Comparison of ENCODE assay signal across 15 mouse cellular contexts in genomic region chr19:7117653-7118307, GRCm38 (mm10). TPM values are rescaled to one million over a fixed set of nuclear protein-coding genes. Genes with fewer than 3 reads are reported as not detected.
DNase-seq lines count a peak whose midpoint lies in the region; ATAC-seq lines count a peak whose summit lies in the region.
"Had no signal": no experiment of that assay in that cellular context is flagged by ENCODE, and none has a peak within 500 bp of the region (broad histone marks: within the 10 kb centered on the region; RNA-seq: fewer than 3 reads in every experiment).

No protein-coding gene starts in this region.

- WGBS in heart, embryonic 12.5 days = 34% methylated on average over 8 of the region's 8 CpGs

- H3K9ac ChIP-seq in heart, embryonic 12.5 days = 0 out of 2 replicates have a peak overlapping the region, but pooled peaks have one; percentile 18
- H3K9ac ChIP-seq: forebrain, embryonic 15.5 days; hindbrain, embryonic 15.5 days; limb, embryonic 13.5 days; midbrain, embryonic 12.5 days had no signal

- no peaks in the 10 kb centered on the region for H3K36me3 ChIP-seq in heart, embryonic 12.5 days
- H3K36me3 ChIP-seq: forebrain, embryonic 15.5 days; hindbrain, embryonic 15.5 days; limb, embryonic 13.5 days; midbrain, embryonic 12.5 days had no signal

- no peaks in the 10 kb centered on the region for H3K9me3 ChIP-seq in heart, embryonic 12.5 days (replicated peaks)
- H3K9me3 ChIP-seq: forebrain, embryonic 15.5 days; hindbrain, embryonic 15.5 days; limb, embryonic 13.5 days; midbrain, embryonic 12.5 days had no signal

- DNase-seq in heart, adult 9 months (ENCODE audit: low spot score in 2 of 2) = no peak
- DNase-seq in B cell, adult 2 months = peak; percentile 40 to 41
- DNase-seq in neural tube, embryonic 10.5 days (ENCODE audit: extremely low spot score, low spot score) = no peak
- DNase-seq in Muller cell, postnatal 12 days (ENCODE audit: inconsistent ontology term) = no peak
- no peak for DNase-seq in adipocyte (ENCODE audit: low spot score)
- DNase-seq: adrenal gland, postnatal 10 days; cerebellum, postnatal 36 days had no signal

- H3K27me3 ChIP-seq in heart, embryonic 12.5 days (replicated peaks) = peaks cover 7% of the 10 kb centered on the region; the same call in 1 of the 2 replicates
- H3K27me3 ChIP-seq: forebrain, embryonic 15.5 days had no signal

- peaks cover 69% of the 10 kb centered on the region for H3K4me1 ChIP-seq in heart, embryonic 12.5 days (replicated peaks)

- ATAC-seq in heart, embryonic 12.5 days (ENCODE audit: insufficient number of reproducible peaks, low FRiP score) = peak; percentile 20; the same call in 1 of the 2 replicates
- ATAC-seq in erythroblast, adult 5-6 weeks (replicated peaks; ENCODE audit: low FRiP score, poor library complexity, severe bottlenecking) = 0 out of 2 replicates have a peak, but pooled peaks have one; percentile 25
- ATAC-seq in megakaryocyte progenitor cell, adult 5-6 weeks (replicated peaks; ENCODE audit: poor library complexity) = peak; percentile 60
- ATAC-seq: forebrain, embryonic 15.5 days had no signal

- H3K4me3 ChIP-seq in heart, embryonic 12.5 days = no peak overlapping the region
- H3K4me3 ChIP-seq: forebrain, embryonic 15.5 days; hindbrain, embryonic 15.5 days; limb, embryonic 13.5 days; midbrain, embryonic 12.5 days had no signal

- 0 out of 2 replicates have a peak overlapping the region, but pooled peaks have one; percentile 9 for H3K27ac ChIP-seq in heart, embryonic 12.5 days (ENCODE audit: poor library complexity, severe bottlenecking)
- H3K27ac ChIP-seq: forebrain, embryonic 15.5 days; hindbrain, embryonic 15.5 days; limb, embryonic 13.5 days; midbrain, embryonic 12.5 days; stomach, postnatal 0 days had no signal

- peak overlapping the region; percentile 20 for H3K4me2 ChIP-seq in heart, embryonic 12.5 days
- H3K4me2 ChIP-seq: forebrain, embryonic 15.5 days; hindbrain, embryonic 15.5 days; midbrain, embryonic 12.5 days had no signal

RNA-seq across cellular contexts. Expression of gene Flrt1, which starts 12.3 kb away (rescaled TPM):
- polyA plus RNA-seq in heart, embryonic 12.5 days (2016; fragmentation: Nextera tagmentation; extraction: Ambion mirVana) = 0.81 and 0.87 TPM in 2 replicates
- total RNA-seq in erythroblast, adult 5-6 weeks (2015; ENCODE audit: low replicate concordance) = not detected in 2 replicates
- not detected in 2 replicates for total RNA-seq in erythroblast, adult 5-6 weeks (2017; ENCODE audit: low replicate concordance)
- total RNA-seq in megakaryocyte progenitor cell, adult 5-6 weeks (2015) = not detected in 2 replicates
- total RNA-seq in megakaryocyte progenitor cell, adult 5-6 weeks (2017) = not detected in 2 replicates

Comparison
In these comparisons a context has a peak if more than half of its experiments do, and no peak if none do; other contexts are left out.
1. DNase-seq: peak in B cell, adult 2 months (2 of 2); none in heart, adult 9 months (0 of 2), neural tube, embryonic 10.5 days (single experiment), Muller cell, postnatal 12 days (single experiment) and adipocyte (single experiment).
2. Peak in every context shown above with its lines, with median percentiles within 50 percentile points of each other: ATAC-seq.